Mouse (Mus musculus) heart, embryonic 16.5 days (tissue): ENCODE measurements around the gene Tspan1. TPM values are rescaled to one million over a fixed set of nuclear protein-coding genes. Genes with fewer than 3 reads are reported as not detected.

Experiments used
- ATAC-seq: fragments of 200-750 bp; cut with Nextera tagmentation; replicated peaks from 2 replicates; pipeline ENCODE4 v1.8.0; 2017; ENCODE audit warnings: moderate number of reproducible peaks; ENCODE audit not compliant: insufficient read depth, low FRiP score; ENCODE audit errors: extremely low read depth
- H3K27ac ChIP-seq: fragments of 300-500 bp; sonication (generic); 2 replicates; pipeline ENCODE4 v1.5.1; 2014; ENCODE audit warnings: mild to moderate bottlenecking, low read length, control low read depth, moderate library complexity
- H3K27me3 ChIP-seq: fragments of 300-500 bp; sonication (generic); 2 replicates; pipeline ENCODE4 v1.6.1; 2014; ENCODE audit warnings: low read length, mixed read lengths; ENCODE audit not compliant: control insufficient read depth, insufficient read depth
- H3K36me3 ChIP-seq: fragments of 300-500 bp; sonication (generic); 2 replicates; pipeline ENCODE4 v1.6.1; 2014; ENCODE audit not compliant: control insufficient read depth, insufficient read depth
- H3K4me1 ChIP-seq: fragments of 300-500 bp; sonication (generic); 2 replicates; pipeline ENCODE4 v1.6.1; 2014; ENCODE audit warnings: low read length, mixed read lengths; ENCODE audit not compliant: control insufficient read depth, insufficient read depth
- H3K4me2 ChIP-seq: fragments of 300-500 bp; sonication (generic); 2 replicates; pipeline ENCODE4 v1.6.1; 2014; ENCODE audit warnings: low read depth, mild to moderate bottlenecking, control low read depth, low read length
- H3K4me3 ChIP-seq: fragments of 300-500 bp; sonication (generic); 2 replicates; pipeline ENCODE4 v1.5.1; 2014; ENCODE audit warnings: mild to moderate bottlenecking, control low read depth, low read length
- H3K9ac ChIP-seq: fragments of 300-500 bp; sonication (generic); 2 replicates; pipeline ENCODE4 v1.6.1; 2014; ENCODE audit warnings: low read length, control low read depth
- H3K9me3 ChIP-seq: fragments of 300-500 bp; sonication (generic); replicated peaks from 2 replicates; pipeline ENCODE4 v1.6.1; 2016; ENCODE audit warnings: low read length; ENCODE audit not compliant: control insufficient read depth
- WGBS: fragments of 180-500 bp; shearing (Covaris S2); extraction: QIAGEN DNeasy Blood & Tissue Kit; methylation state at CpG from one replicate; pipeline ENCODE4 v1.1.7; 2014; 5-methylcytosine and 5-hydroxymethylcytosine counted together
- polyA plus RNA-seq: library from polyadenylated mRNA; unstranded; fragments of >200 nt; fragmentation: Nextera tagmentation; extraction: Ambion mirVana; gene quantifications from 2 replicates; pipeline ENCODE4 v1.2.1, GENCODE M21; 2015

The Tspan1 gene
- 1.9 and 3.2 TPM in 2 replicates for polyA plus RNA-seq

GRCm38 (mm10) chr4:116167404-116167803 lies at the start of gene Tspan1:
Gene Tspan1, minus strand, starts transcription at chr4:116167601.
- Histone ChIP-seq H3K4me3 (no peak within 1 kb of the TSS), H3K9ac (no peak within 1 kb of the TSS), H3K27ac (no peak within 1 kb of the TSS), H3K9me3 (no peaks in the 10 kb centered on the region), H3K4me2 (no peak within 1 kb of the TSS), H3K4me1 (peaks cover 6% of the 10 kb centered on the region), H3K27me3 (no peaks in the 10 kb centered on the region), H3K36me3 (no peaks in the 10 kb centered on the region)
- ATAC-seq, result no peak
- 23% methylated on average over 7 of the region's 7 CpGs for WGBS

- H3K36me3 ChIP-seq, result no peaks in the 10 kb centered on the region
- H3K4me3 ChIP-seq, result no peak overlapping the region
- no peaks in the 10 kb centered on the region for H3K9me3 ChIP-seq
- no peak for ATAC-seq
- H3K27me3 ChIP-seq, result no peaks in the 10 kb centered on the region
- H3K9ac ChIP-seq, result no peak overlapping the region
- no peak overlapping the region for H3K27ac ChIP-seq
- peaks cover 9% of the 10 kb centered on the region for H3K4me1 ChIP-seq
- WGBS, result 20% methylated on average over 2 of the region's 2 CpGs
- H3K4me2 ChIP-seq, result no peak overlapping the region
Measured at GRCm38 (mm10) chr4:116217046-116217445, 49.6 kb upstream of the Tspan1 start.

GRCm38 (mm10) chr4:116215895-116216605 lies 48.6 kb upstream of the Tspan1 start:
- Histone ChIP-seq H3K4me2 (no peak overlapping the region), H3K4me1 (peaks cover 9% of the 10 kb centered on the region), H3K4me3 (no peak overlapping the region), H3K9me3 (no peaks in the 10 kb centered on the region), H3K27me3 (no peaks in the 10 kb centered on the region), H3K9ac (no peak overlapping the region), H3K36me3 (no peaks in the 10 kb centered on the region), H3K27ac (no peak overlapping the region)
- ATAC-seq, result no peak
- WGBS, result 84% methylated on average over 2 of the region's 2 CpGs

GRCm38 (mm10) chr4:116208891-116209290 lies 41.5 kb upstream of the Tspan1 start:
- Histone ChIP-seq H3K4me3 (no peak overlapping the region), H3K36me3 (no peaks in the 10 kb centered on the region), H3K4me2 (no peak overlapping the region), H3K27ac (no peak overlapping the region), H3K4me1 (no peaks in the 10 kb centered on the region), H3K9ac (no peak overlapping the region), H3K27me3 (no peaks in the 10 kb centered on the region), H3K9me3 (no peaks in the 10 kb centered on the region)
- 72% methylated on average over 1 of the region's 1 CpGs for WGBS
- ATAC-seq, result no peak

- Histone ChIP-seq H3K9ac (no peak overlapping the region), H3K4me1 (no peaks in the 10 kb centered on the region), H3K4me2 (no peak overlapping the region), H3K27me3 (no peaks in the 10 kb centered on the region), H3K27ac (no peak overlapping the region), H3K4me3 (no peak overlapping the region), H3K9me3 (no peaks in the 10 kb centered on the region), H3K36me3 (no peaks in the 10 kb centered on the region)
- ATAC-seq, result no peak
- WGBS, result 79% methylated on average over 4 of the region's 4 CpGs
Measured at GRCm38 (mm10) chr4:116206531-116206930, 39.1 kb upstream of the Tspan1 start.

GRCm38 (mm10) chr4:116204422-116204821 lies 37.0 kb upstream of the Tspan1 start:
- H3K4me1 ChIP-seq, result no peaks in the 10 kb centered on the region
- no peaks in the 10 kb centered on the region for H3K36me3 ChIP-seq
- no peak overlapping the region for H3K4me2 ChIP-seq
- no peaks in the 10 kb centered on the region for H3K9me3 ChIP-seq
- H3K27me3 ChIP-seq, result no peaks in the 10 kb centered on the region
- H3K4me3 ChIP-seq, result no peak overlapping the region
- no peak overlapping the region for H3K9ac ChIP-seq
- H3K27ac ChIP-seq, result no peak overlapping the region
- 58% methylated on average over 3 of the region's 3 CpGs for WGBS
- ATAC-seq, result no peak

GRCm38 (mm10) chr4:116198422-116198821 lies 31.0 kb upstream of the Tspan1 start:
- 68% methylated on average over 2 of the region's 2 CpGs for WGBS
- ATAC-seq, result no peak

GRCm38 (mm10) chr4:116193583-116194383 lies 26.4 kb upstream of the Tspan1 start:
- Histone ChIP-seq H3K27me3 (no peaks in the 10 kb centered on the region), H3K9ac (no peak overlapping the region), H3K4me3 (no peak overlapping the region), H3K36me3 (no peaks in the 10 kb centered on the region), H3K9me3 (no peaks in the 10 kb centered on the region), H3K4me1 (no peaks in the 10 kb centered on the region), H3K4me2 (no peak overlapping the region), H3K27ac (no peak overlapping the region)
- 39% methylated on average over 9 of the region's 9 CpGs for WGBS
- no peak for ATAC-seq

More at GRCm38 (mm10) chr4:116198422-116198821, 31.0 kb upstream of the Tspan1 start:
- H3K36me3 ChIP-seq, result no peaks in the 10 kb centered on the region
- H3K4me2 ChIP-seq, result no peak overlapping the region
- no peak overlapping the region for H3K27ac ChIP-seq
- no peak overlapping the region for H3K4me3 ChIP-seq
- no peak overlapping the region for H3K9ac ChIP-seq
- no peaks in the 10 kb centered on the region for H3K9me3 ChIP-seq
- no peaks in the 10 kb centered on the region for H3K27me3 ChIP-seq
- no peaks in the 10 kb centered on the region for H3K4me1 ChIP-seq

- H3K36me3 ChIP-seq, result no peaks in the 10 kb centered on the region
- no peaks in the 10 kb centered on the region for H3K27me3 ChIP-seq
- no peak overlapping the region for H3K4me3 ChIP-seq
- H3K9me3 ChIP-seq, result no peaks in the 10 kb centered on the region
- H3K4me1 ChIP-seq, result no peaks in the 10 kb centered on the region
- no peak overlapping the region for H3K27ac ChIP-seq
- WGBS, result 45% methylated on average over 4 of the region's 4 CpGs
- no peak for ATAC-seq
- no peak overlapping the region for H3K4me2 ChIP-seq
- no peak overlapping the region for H3K9ac ChIP-seq
Measured at GRCm38 (mm10) chr4:116192286-116192835, 25.0 kb upstream of the Tspan1 start.
